Mouse (Mus musculus) thymus, postnatal 4 days (tissue): ENCODE data around the gene Emx2.
A peak's percentile ranks its signal among the peaks of the same experiment; 100 is the strongest.

ENCODE experiments used
- DNase-seq: peaks from one replicate; pipeline ENCODE4 v3.0.0; 2021

The Emx2 gene

GRCm38 (mm10) chr19:59462459-59463292, 4.5 kb downstream of the Emx2 start:
- no peak for DNase-seq

- no peak for DNase-seq
Measured at GRCm38 (mm10) chr19:59463842-59464443, 5.8 kb downstream of the Emx2 start.

GRCm38 (mm10) chr19:59465281-59465680, 7.1 kb downstream of the Emx2 start:
- no peak for DNase-seq

DNA sequence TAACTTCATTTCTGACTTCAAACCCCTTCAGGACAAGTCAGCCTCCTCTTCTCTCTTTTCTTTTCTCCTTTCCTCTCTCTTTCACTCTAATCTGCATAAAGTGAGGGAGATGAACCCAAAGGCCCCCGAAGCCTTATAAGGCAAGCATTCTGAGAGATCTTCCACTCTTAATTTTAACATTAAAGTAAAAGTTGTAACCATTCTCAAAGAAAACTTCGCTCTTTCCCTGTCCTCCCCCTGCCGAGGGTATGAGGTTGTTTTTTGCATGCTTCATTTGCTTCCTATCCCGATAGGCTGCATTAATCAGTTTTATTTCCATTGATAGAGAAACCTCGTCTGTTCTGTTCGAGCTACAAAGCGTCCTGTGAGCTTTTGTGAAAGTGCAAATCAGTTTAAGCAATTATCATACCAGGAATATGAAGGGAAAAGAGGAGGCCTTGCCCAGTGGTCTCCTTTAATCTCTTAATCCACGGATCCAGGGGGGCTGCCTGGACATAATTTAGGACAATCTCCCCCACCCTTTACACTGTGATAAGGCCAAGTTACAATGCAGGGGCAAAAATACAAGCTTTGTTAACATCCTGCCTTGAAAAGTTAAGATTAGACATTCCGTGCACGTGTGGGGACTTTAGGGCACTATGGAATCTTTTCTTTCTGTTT, 7.7 kb downstream of the Emx2 start:
- no peak for DNase-seq

DNA sequence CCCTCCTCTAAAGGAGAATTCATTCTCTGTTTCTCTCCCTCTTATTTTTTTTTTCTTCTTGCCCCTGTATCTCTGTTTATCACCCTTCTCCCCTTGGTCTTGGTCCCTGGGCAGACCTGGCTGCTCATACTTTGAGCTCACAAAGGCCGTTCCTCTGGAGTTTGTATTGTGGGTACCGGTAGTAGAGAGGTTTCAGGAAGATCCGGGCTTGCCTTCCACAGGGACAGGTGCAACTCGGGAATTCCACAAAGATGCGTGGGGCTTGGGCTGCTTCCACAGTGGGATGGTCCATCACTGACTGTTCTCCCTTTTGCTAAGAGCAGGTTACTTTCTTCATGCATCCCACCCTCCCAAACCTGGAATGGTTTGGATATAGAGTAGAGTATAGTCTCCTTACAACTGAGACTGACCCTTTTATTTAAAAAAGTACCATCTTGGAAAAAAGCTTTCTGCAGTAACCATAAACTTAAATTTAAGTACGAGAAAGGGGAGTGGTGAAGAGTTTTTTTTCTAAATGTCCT, 8.3 kb downstream of the Emx2 start:
- no peak for DNase-seq

DNA sequence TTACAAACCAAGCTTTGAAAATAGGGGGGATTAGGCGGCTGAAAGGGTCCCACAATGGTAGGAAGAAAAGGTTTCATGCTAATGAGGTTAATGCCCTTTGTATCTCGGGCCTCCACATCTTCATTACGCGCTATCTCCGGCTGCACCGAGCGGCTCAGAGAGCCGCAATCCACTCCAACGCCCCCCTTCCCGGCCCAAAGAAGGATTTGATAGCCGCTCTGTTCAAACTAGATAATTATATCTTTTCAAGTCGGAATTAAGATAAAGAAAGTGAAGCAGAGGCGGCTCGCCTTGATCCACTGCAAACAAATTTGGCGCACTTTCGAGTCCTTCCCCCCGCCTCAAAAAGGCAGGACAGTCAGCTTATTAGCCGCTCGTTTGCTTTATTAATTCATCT, 8.8 kb downstream of the Emx2 start:
- no peak for DNase-seq

GRCm38 (mm10) chr19:59467413-59468064, 9.4 kb downstream of the Emx2 start:
- DNase-seq: no peak

DNA sequence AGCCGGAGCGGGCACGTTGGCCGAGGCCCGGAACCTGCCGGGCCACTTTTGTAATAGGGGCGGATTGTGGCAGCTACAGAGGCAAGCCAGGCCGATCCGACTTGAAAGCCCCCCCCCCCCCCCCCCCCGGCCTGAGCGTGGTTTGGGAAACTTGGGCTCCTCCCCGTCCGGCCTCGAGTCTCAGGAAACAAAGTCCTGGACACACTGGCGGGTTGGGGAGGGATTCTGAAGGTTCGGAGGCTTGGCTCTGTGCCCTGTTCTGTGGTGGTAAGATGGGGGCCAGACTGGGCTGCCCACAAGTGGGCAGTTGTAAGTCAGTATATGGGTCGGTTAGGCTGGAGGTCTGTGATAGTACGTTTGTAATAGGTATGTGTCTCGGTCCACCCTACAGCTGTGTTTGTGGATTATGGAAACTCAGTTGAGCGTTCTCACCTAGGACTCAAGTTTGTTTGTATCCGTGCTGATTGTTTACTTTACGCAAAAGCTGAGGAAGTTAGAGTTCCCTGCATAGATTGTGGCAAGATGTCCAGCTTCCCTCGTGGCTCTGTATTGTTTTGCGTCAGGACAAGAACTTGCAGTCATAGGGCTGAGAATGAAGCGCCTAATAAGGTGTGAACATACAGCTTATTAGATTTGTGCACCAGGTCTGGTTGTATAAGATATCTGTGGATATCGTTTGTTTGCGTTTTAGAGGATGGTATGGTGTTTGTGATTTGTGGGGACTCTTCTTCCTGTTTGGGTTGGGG, 10.1 kb downstream of the Emx2 start:
- no peak for DNase-seq

GRCm38 (mm10) chr19:59469035-59469949, 11.1 kb downstream of the Emx2 start:
- DNase-seq: peak; percentile 64

DNA sequence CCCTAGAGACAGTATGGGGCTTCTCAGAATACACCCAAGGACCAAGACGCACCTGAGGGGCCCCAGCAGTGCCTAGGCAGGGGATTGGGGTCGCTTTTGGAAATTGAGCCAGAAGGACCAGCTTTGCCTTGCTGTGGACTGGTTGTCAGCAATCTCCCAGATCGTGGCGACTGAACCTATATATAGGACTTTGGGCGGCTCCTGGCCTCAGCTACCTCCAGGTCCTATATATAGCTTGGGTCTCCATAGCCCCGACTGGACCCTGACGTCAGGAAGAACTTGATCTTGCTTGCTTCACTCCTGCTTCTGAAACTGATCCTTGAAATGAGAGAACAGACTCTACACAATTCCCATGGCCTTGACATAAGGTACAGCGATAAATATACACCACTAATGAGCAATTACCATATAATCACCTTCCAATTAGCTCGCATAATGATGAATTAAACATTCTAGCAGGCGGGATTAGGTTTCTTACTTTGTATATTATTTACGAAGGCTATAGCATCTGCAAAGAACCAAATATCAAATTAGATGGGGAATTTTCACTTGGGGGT, 12.0 kb downstream of the Emx2 start:
- DNase-seq: no peak

GRCm38 (mm10) chr19:59470913-59471312, 12.7 kb downstream of the Emx2 start:
- DNase-seq: no peak

GRCm38 (mm10) chr19:59472844-59473243, 14.7 kb downstream of the Emx2 start:
- DNase-seq: no peak

DNA sequence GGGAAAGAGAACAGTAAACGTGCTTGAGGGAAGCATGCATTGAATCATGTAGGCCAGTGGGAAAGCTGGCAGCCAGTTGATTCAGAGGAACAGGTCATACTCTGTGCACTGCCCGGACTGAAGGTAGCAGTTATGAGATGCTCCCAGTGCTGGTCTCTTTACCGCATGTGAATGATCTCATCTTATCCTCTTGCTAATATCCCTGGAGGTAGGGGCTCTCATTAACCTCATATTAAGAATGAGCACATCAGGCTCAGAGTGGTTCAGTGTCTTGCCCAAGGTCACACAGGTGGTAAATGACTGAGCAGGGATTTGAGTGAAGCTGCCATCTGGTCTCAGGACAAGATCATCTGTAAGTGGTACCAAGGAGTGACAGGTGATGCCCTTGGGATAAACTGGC, 21.7 kb downstream of the Emx2 start:
- no peak for DNase-seq

DNA sequence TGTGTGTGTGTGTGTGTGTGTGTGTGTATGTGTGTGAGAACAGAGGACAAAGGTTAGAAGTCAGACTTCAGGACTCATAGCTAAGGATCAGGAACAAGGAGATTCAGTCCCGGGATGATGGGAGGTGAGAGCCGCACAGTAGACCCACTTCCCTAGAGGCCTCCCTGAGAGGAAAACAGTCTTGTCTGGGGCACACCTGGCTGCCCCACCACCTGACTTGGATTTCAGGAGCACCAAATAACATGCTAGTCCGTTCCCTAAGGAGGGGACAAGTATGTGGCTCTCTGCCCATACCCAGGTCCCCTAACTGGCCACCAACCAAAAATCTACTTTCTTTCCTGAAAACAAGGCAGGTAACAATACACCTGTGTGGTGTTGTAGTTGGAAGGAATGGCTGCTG, 22.4 kb downstream of the Emx2 start:
- DNase-seq: no peak

GRCm38 (mm10) chr19:59492258-59492657, 34.1 kb downstream of the Emx2 start:
- DNase-seq: no peak

- DNase-seq: no peak
Measured at GRCm38 (mm10) chr19:59496832-59497231, 38.7 kb downstream of the Emx2 start.

GRCm38 (mm10) chr19:59508896-59509295, 50.7 kb downstream of the Emx2 start:
- DNase-seq: no peak

- DNase-seq: no peak
Measured at GRCm38 (mm10) chr19:59513181-59513580, 55.0 kb downstream of the Emx2 start.
